Mouse (Mus musculus) liver, postnatal 0 days (tissue): ENCODE data around the gene Mrpl48.

ENCODE experiments used
- CTCF ChIP-seq: sonication (generic); IDR thresholded peaks from 2 replicates; pipeline ENCODE4 v1.5.1; 2016; ENCODE audit warnings: antibody characterized with exemption, low read depth
- EP300 ChIP-seq: IDR thresholded peaks from 2 replicates; pipeline ENCODE4 v1.6.1; 2016; ENCODE audit warnings: antibody characterized with exemption, low read depth, mild to moderate bottlenecking

GRCm38 (mm10) chr7:100496371-100496770 lies 111.7 kb downstream of the Mrpl48 start:
- TF ChIP-seq CTCF (no peak), EP300 (no peak)
